Mouse (Mus musculus): ENCODE data around the gene Apom. TPM values are rescaled to one million over a fixed set of nuclear protein-coding genes. Genes with fewer than 3 reads are reported as not detected.

Gene Apom
- 0.75 and 0.89 TPM in 2 replicates for polyA plus RNA-seq (2014; fragmentation: Nextera tagmentation; extraction: Ambion mirVana)

GRCm38 (mm10) chr17:35131500-35132173 is at the start of gene Apom:
TSS of gene Apom (minus strand) at chr17:35132050.
- 84% methylated on average over 15 of the region's 15 CpGs for WGBS
- H3K4me3 ChIP-seq (ENCODE audit: low read depth, low read length), result no peak within 1 kb of the TSS
- no peak within 1 kb of the TSS for H3K27ac ChIP-seq (ENCODE audit: low read depth, low read length)
- no peak within 1 kb of the TSS for H3K9ac ChIP-seq (replicated peaks; ENCODE audit: low read depth, low read length)
- no peak within 1 kb of the TSS for H3K4me2 ChIP-seq (ENCODE audit: low read depth, low read length)
- H3K9me3 ChIP-seq (ENCODE audit: control insufficient read depth, low read length), result no peaks in the 10 kb centered on the region
- no peaks in the 10 kb centered on the region for H3K27me3 ChIP-seq (ENCODE audit: control insufficient read depth, insufficient read depth, low read length)
- peaks cover 17% of the 10 kb centered on the region for H3K4me1 ChIP-seq (ENCODE audit: control insufficient read depth, insufficient read depth, low read length)
- peaks cover 3% of the 10 kb centered on the region; the same call in 1 of the 2 replicates for H3K36me3 ChIP-seq (ENCODE audit: control insufficient read depth, insufficient read depth, low read length)
- no peak for ATAC-seq (ENCODE audit: low read depth)

- H3K36me3 ChIP-seq (ENCODE audit: control insufficient read depth, insufficient read depth, low read length), result no peaks in the 10 kb centered on the region
- no peaks in the 10 kb centered on the region for H3K27me3 ChIP-seq (ENCODE audit: control insufficient read depth, insufficient read depth, low read length)
- no peak overlapping the region for H3K27ac ChIP-seq (ENCODE audit: low read depth, low read length)
- no peaks in the 10 kb centered on the region; the same call in 1 of the 2 replicates for H3K9me3 ChIP-seq (ENCODE audit: control insufficient read depth, low read length)
- H3K4me3 ChIP-seq (ENCODE audit: low read depth, low read length), result no peak overlapping the region
- H3K4me2 ChIP-seq (ENCODE audit: low read depth, low read length), result no peak overlapping the region
- 84% methylated on average over 5 of the region's 5 CpGs for WGBS
- H3K4me1 ChIP-seq (ENCODE audit: control insufficient read depth, insufficient read depth, low read length), result no peaks in the 10 kb centered on the region
- no peak for ATAC-seq (ENCODE audit: low read depth)
- no peak overlapping the region for H3K9ac ChIP-seq (replicated peaks; ENCODE audit: low read depth, low read length)
Measured at GRCm38 (mm10) chr17:35180093-35180492, 48.2 kb upstream of the Apom start.

- H3K36me3 ChIP-seq (ENCODE audit: control insufficient read depth, insufficient read depth, low read length), result no peaks in the 10 kb centered on the region
- no peak overlapping the region for H3K27ac ChIP-seq (ENCODE audit: low read depth, low read length)
- H3K27me3 ChIP-seq (ENCODE audit: control insufficient read depth, insufficient read depth, low read length), result no peaks in the 10 kb centered on the region
- no peak overlapping the region for H3K4me3 ChIP-seq (ENCODE audit: low read depth, low read length)
- no peaks in the 10 kb centered on the region; the same call in 1 of the 2 replicates for H3K9me3 ChIP-seq (ENCODE audit: control insufficient read depth, low read length)
- H3K4me2 ChIP-seq (ENCODE audit: low read depth, low read length), result no peak overlapping the region
- H3K4me1 ChIP-seq (ENCODE audit: control insufficient read depth, insufficient read depth, low read length), result no peaks in the 10 kb centered on the region
- no peak overlapping the region for H3K9ac ChIP-seq (replicated peaks; ENCODE audit: low read depth, low read length)
- ATAC-seq (ENCODE audit: low read depth), result no peak; the same call in 1 of the 2 replicates
- WGBS, result 14% methylated on average over 5 of the region's 5 CpGs
Measured at GRCm38 (mm10) chr17:35178528-35178927, 46.7 kb upstream of the Apom start.

GRCm38 (mm10) chr17:35175968-35176367 is 44.1 kb upstream of the Apom start, which contains the start of gene Aif1:
TSS of gene Aif1 (minus strand) at chr17:35176068.
- WGBS, result 57% methylated on average over 2 of the region's 2 CpGs
- Histone ChIP-seq H3K9me3 (ENCODE audit: control insufficient read depth, low read length) (no peaks in the 10 kb centered on the region; the same call in 1 of the 2 replicates), H3K36me3 (ENCODE audit: control insufficient read depth, insufficient read depth, low read length) (no peaks in the 10 kb centered on the region), H3K27me3 (ENCODE audit: control insufficient read depth, insufficient read depth, low read length) (no peaks in the 10 kb centered on the region), H3K27ac (ENCODE audit: low read depth, low read length) (no peak within 1 kb of the TSS), H3K4me3 (ENCODE audit: low read depth, low read length) (no peak within 1 kb of the TSS), H3K4me2 (ENCODE audit: low read depth, low read length) (no peak within 1 kb of the TSS), H3K9ac (replicated peaks; ENCODE audit: low read depth, low read length) (no peak within 1 kb of the TSS), H3K4me1 (ENCODE audit: control insufficient read depth, insufficient read depth, low read length) (no peaks in the 10 kb centered on the region)
- ATAC-seq (ENCODE audit: low read depth), result no peak

GRCm38 (mm10) chr17:35175382-35175781 is 43.5 kb upstream of the Apom start:
- H3K4me3 ChIP-seq (ENCODE audit: low read depth, low read length), result no peak overlapping the region
- no peaks in the 10 kb centered on the region; the same call in 1 of the 2 replicates for H3K9me3 ChIP-seq (ENCODE audit: control insufficient read depth, low read length)
- WGBS, result 83% methylated on average over 6 of the region's 6 CpGs
- no peak overlapping the region for H3K9ac ChIP-seq (replicated peaks; ENCODE audit: low read depth, low read length)
- no peak for ATAC-seq (ENCODE audit: low read depth)
- no peaks in the 10 kb centered on the region for H3K4me1 ChIP-seq (ENCODE audit: control insufficient read depth, insufficient read depth, low read length)
- H3K27me3 ChIP-seq (ENCODE audit: control insufficient read depth, insufficient read depth, low read length), result no peaks in the 10 kb centered on the region
- H3K4me2 ChIP-seq (ENCODE audit: low read depth, low read length), result no peak overlapping the region
- no peaks in the 10 kb centered on the region for H3K36me3 ChIP-seq (ENCODE audit: control insufficient read depth, insufficient read depth, low read length)
- H3K27ac ChIP-seq (ENCODE audit: low read depth, low read length), result no peak overlapping the region

GRCm38 (mm10) chr17:35174201-35174977 is 42.5 kb upstream of the Apom start:
- Histone ChIP-seq H3K4me2 (ENCODE audit: low read depth, low read length) (no peak overlapping the region), H3K27ac (ENCODE audit: low read depth, low read length) (no peak overlapping the region), H3K4me3 (ENCODE audit: low read depth, low read length) (no peak overlapping the region), H3K36me3 (ENCODE audit: control insufficient read depth, insufficient read depth, low read length) (no peaks in the 10 kb centered on the region), H3K9ac (replicated peaks; ENCODE audit: low read depth, low read length) (no peak overlapping the region), H3K9me3 (ENCODE audit: control insufficient read depth, low read length) (no peaks in the 10 kb centered on the region; the same call in 1 of the 2 replicates), H3K4me1 (ENCODE audit: control insufficient read depth, insufficient read depth, low read length) (no peaks in the 10 kb centered on the region), H3K27me3 (ENCODE audit: control insufficient read depth, insufficient read depth, low read length) (no peaks in the 10 kb centered on the region)
- ATAC-seq (ENCODE audit: low read depth), result no peak
- 76% methylated on average over 8 of the region's 8 CpGs for WGBS

GRCm38 (mm10) chr17:35173329-35173728 is 41.5 kb upstream of the Apom start:
- 80% methylated on average over 3 of the region's 3 CpGs for WGBS
- Histone ChIP-seq H3K27ac (ENCODE audit: low read depth, low read length) (no peak overlapping the region), H3K9me3 (ENCODE audit: control insufficient read depth, low read length) (no peaks in the 10 kb centered on the region; the same call in 1 of the 2 replicates), H3K9ac (replicated peaks; ENCODE audit: low read depth, low read length) (no peak overlapping the region), H3K36me3 (ENCODE audit: control insufficient read depth, insufficient read depth, low read length) (no peaks in the 10 kb centered on the region), H3K4me2 (ENCODE audit: low read depth, low read length) (no peak overlapping the region), H3K4me1 (ENCODE audit: control insufficient read depth, insufficient read depth, low read length) (no peaks in the 10 kb centered on the region), H3K4me3 (ENCODE audit: low read depth, low read length) (no peak overlapping the region), H3K27me3 (ENCODE audit: control insufficient read depth, insufficient read depth, low read length) (no peaks in the 10 kb centered on the region)
- no peak for ATAC-seq (ENCODE audit: low read depth)

- Histone ChIP-seq H3K4me1 (ENCODE audit: control insufficient read depth, insufficient read depth, low read length) (no peaks in the 10 kb centered on the region), H3K4me2 (ENCODE audit: low read depth, low read length) (no peak overlapping the region), H3K27ac (ENCODE audit: low read depth, low read length) (no peak overlapping the region), H3K27me3 (ENCODE audit: control insufficient read depth, insufficient read depth, low read length) (no peaks in the 10 kb centered on the region), H3K4me3 (ENCODE audit: low read depth, low read length) (no peak overlapping the region), H3K9ac (replicated peaks; ENCODE audit: low read depth, low read length) (no peak overlapping the region), H3K36me3 (ENCODE audit: control insufficient read depth, insufficient read depth, low read length) (no peaks in the 10 kb centered on the region), H3K9me3 (ENCODE audit: control insufficient read depth, low read length) (no peaks in the 10 kb centered on the region; the same call in 1 of the 2 replicates)
- 74% methylated on average over 11 of the region's 11 CpGs for WGBS
- ATAC-seq (ENCODE audit: low read depth), result no peak
Measured at GRCm38 (mm10) chr17:35172445-35173234, 40.8 kb upstream of the Apom start.
